Mouse (Mus musculus) stomach, postnatal 0 days (tissue): ENCODE measurements around the gene Patl2. TPM values are rescaled to one million over a fixed set of nuclear protein-coding genes. Genes with fewer than 3 reads are reported as not detected.

ENCODE experiments used
- ATAC-seq: fragments of 200-750 bp; cut with Nextera tagmentation; 2 replicates; pipeline ENCODE4 v1.8.0; 2017; ENCODE audit not compliant: low FRiP score, low TSS enrichment
- DNase-seq: peaks from one replicate; pipeline ENCODE4 v3.0.0-alpha.2; 2016; ENCODE audit warnings: low spot score
- H3K27ac ChIP-seq: fragments of 300-500 bp; sonication (generic); replicated peaks from 2 replicates; pipeline ENCODE4 v1.5.1; 2014; ENCODE audit warnings: mild to moderate bottlenecking, control low read depth
- H3K27me3 ChIP-seq: fragments of 300-500 bp; sonication (generic); 2 replicates; pipeline ENCODE4 v1.6.1; 2014; ENCODE audit warnings: low read length; ENCODE audit not compliant: control insufficient read depth, insufficient read depth
- H3K36me3 ChIP-seq: fragments of 300-500 bp; sonication (generic); 2 replicates; pipeline ENCODE4 v1.6.1; 2014; ENCODE audit warnings: low read length, mixed read lengths; ENCODE audit not compliant: control insufficient read depth, insufficient read depth
- H3K4me1 ChIP-seq: fragments of 300-500 bp; sonication (generic); replicated peaks from 2 replicates; pipeline ENCODE4 v1.6.1; 2014; ENCODE audit warnings: antibody characterized with exemption; ENCODE audit not compliant: control insufficient read depth, insufficient read depth
- H3K4me2 ChIP-seq: fragments of 300-500 bp; sonication (generic); replicated peaks from 2 replicates; pipeline ENCODE4 v1.6.1; 2014; ENCODE audit warnings: low read depth, mild to moderate bottlenecking, control low read depth, moderate library complexity
- H3K4me3 ChIP-seq: fragments of 300-500 bp; sonication (generic); 2 replicates; pipeline ENCODE4 v1.5.1; 2014; ENCODE audit warnings: low read depth, low read length, control low read depth
- H3K9ac ChIP-seq: fragments of 300-500 bp; sonication (generic); 2 replicates; pipeline ENCODE4 v1.6.1; 2014; ENCODE audit warnings: mild to moderate bottlenecking, low read length, control low read depth, mixed read lengths
- H3K9me3 ChIP-seq: fragments of 300-500 bp; sonication (generic); 2 replicates; pipeline ENCODE4 v1.6.1; 2016; ENCODE audit warnings: low read length; ENCODE audit not compliant: control insufficient read depth
- CTCF ChIP-seq: IDR thresholded peaks from 2 replicates; pipeline ENCODE4 v1.5.1; 2016; ENCODE audit warnings: antibody characterized with exemption, low read depth, mild to moderate bottlenecking, moderate library complexity
- EP300 ChIP-seq: optimal IDR thresholded peaks from 2 replicates; pipeline ENCODE3; 2016; ENCODE audit warnings: antibody characterized with exemption
- WGBS: fragments of 180-500 bp; shearing (Covaris S2); extraction: QIAGEN DNeasy Blood & Tissue Kit; methylation state at CpG from one replicate; pipeline ENCODE4 v1.1.7; 2014; 5-methylcytosine and 5-hydroxymethylcytosine counted together
- polyA plus RNA-seq: library from polyadenylated mRNA; unstranded; fragments of >200 nt; fragmentation: Nextera tagmentation; extraction: Ambion mirVana; gene quantifications from 2 replicates; pipeline ENCODE4 v1.2.1, GENCODE M21; 2015

Patl2 gene
- polyA plus RNA-seq, 1 experiment from 2014 or later: not detected

DNA sequence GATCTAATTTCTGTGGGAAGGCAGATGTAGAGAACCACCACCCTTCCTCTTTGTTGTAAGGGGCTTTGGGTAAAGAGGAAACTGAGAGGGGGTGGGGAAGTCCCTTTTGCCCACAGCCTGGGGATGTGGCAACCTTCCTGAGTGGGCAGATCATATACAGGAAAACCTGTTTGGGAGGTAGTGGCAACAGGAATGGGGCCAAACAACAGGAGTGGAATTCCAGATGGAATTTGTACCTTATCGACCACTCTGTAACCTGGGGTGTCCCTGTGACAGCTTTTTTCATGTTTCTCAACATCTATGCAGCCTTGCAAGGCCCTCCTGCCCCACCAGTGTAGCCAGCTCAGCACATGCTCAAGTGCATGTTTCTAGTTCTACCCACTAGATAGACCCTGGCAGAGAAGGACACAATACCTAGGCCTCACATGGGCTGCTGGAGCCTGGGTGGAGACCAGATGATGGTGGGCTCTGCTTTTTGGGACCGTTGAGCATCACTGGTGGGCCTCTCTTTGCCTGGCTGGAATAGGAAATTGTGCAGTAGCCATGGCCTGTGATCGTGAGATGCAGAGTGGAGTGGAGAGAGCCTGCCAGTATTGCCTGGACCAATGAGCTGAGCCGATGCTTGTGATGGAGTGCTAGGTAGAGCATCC lies 29.8 kb downstream of the Patl2 start:
- no peak overlapping the region for H3K4me3 ChIP-seq
- no peak overlapping the region for H3K4me2 ChIP-seq
- WGBS: 87% methylated on average over 4 of the region's 4 CpGs
- no peaks in the 10 kb centered on the region for H3K9me3 ChIP-seq
- TF ChIP-seq EP300: no peak
- no peak for TF ChIP-seq CTCF
- H3K4me1 ChIP-seq: no peaks in the 10 kb centered on the region
- no peak for ATAC-seq
- H3K36me3 ChIP-seq: 0 out of 2 replicates have a peak, but pooled peaks cover 2% of the 10 kb centered on the region
- H3K9ac ChIP-seq: no peak overlapping the region
- H3K27me3 ChIP-seq: no peaks in the 10 kb centered on the region
- DNase-seq: no peak
- no peak overlapping the region for H3K27ac ChIP-seq

DNA sequence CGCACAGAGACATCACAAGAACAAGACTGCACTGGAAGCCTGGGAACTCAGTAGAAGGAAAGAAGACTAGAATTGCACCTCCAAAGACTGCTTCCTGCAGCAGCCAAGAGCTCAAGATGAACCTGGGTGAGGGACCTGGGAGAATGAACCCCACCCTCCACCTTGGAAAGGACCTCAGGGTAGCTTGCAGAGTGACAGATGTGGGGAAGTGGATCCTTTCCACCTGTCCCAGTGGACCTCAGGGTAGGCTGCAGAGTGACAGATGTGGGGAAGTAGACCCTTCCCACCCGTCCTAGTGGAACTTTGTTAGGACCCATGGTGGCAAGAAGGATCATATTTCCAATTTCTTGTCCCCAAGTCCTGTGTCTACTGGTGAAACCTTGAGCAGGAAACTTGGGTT lies 30.7 kb downstream of the Patl2 start:
- no peak overlapping the region for H3K27ac ChIP-seq
- no peaks in the 10 kb centered on the region for H3K27me3 ChIP-seq
- no peak overlapping the region for H3K9ac ChIP-seq
- TF ChIP-seq CTCF: no peak
- no peak for TF ChIP-seq EP300
- H3K36me3 ChIP-seq: 0 out of 2 replicates have a peak, but pooled peaks cover 2% of the 10 kb centered on the region
- DNase-seq (no peak), ATAC-seq (no peak)
- H3K4me3 ChIP-seq: no peak overlapping the region
- no peak overlapping the region for H3K4me2 ChIP-seq
- no peaks in the 10 kb centered on the region for H3K4me1 ChIP-seq
- WGBS: 81% methylated on average over 2 of the region's 2 CpGs
- H3K9me3 ChIP-seq: no peaks in the 10 kb centered on the region

DNA sequence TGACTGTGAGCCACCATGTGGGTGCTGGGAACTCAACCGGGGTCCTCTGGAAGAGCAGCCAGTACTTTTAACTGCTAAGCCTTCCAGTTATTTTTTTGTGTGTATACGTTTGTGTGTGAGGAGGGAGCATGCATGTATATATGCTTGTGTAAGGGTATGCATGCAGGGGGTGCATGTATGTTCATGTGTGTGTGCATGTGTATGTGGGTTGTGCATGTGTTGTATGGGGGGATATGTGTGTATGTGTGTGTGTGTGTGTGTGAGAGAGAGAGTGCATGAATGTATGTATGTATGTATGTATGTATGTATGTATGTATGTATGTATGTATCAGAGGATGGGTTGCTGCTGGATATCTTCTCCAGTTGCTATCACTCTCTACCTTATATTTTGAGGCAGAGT lies 31.5 kb downstream of the Patl2 start:
- Histone ChIP-seq H3K36me3 (0 out of 2 replicates have a peak, but pooled peaks cover 2% of the 10 kb centered on the region), H3K4me1 (no peaks in the 10 kb centered on the region), H3K9me3 (no peaks in the 10 kb centered on the region), H3K4me3 (no peak overlapping the region), H3K27me3 (no peaks in the 10 kb centered on the region), H3K9ac (no peak overlapping the region), H3K27ac (no peak overlapping the region), H3K4me2 (no peak overlapping the region)
- no peak for DNase-seq
- WGBS: 93% methylated on average over 2 of the region's 2 CpGs
- ATAC-seq: no peak
- TF ChIP-seq CTCF (no peak), EP300 (no peak)

DNA sequence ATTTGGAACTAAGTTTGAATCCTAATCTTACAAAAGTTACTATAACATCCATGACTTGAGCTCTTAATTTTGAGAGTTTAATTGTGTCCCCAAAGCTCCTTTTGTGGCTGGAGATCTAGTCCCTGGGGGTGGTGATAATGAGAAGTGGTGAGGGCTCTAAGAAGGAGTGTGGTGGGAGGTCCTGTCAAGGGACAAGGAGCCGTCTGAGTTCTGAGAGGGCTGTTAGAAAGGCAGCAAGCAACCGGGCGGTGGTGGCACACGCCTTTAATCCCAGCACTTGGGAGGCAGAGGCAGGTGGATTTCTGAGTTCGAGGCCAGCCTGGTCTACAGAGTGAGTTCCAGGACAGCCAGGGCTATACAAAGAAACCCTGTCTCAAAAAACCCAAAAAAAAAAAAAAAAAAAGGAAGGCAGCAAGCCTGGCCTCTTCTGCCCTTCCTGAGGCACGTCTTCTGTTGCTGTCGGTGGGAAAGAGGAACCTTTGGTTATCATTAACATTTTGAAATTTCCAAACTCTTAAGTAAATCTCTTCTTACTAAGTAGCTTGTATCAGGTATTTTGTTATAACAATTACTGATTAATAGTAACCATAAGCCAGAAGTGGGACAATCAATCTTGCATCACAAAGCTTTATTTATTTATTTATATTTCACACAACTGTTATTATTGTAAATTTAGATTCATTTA lies 32.2 kb downstream of the Patl2 start:
- no peak for ATAC-seq
- WGBS: 84% methylated on average over 6 of the region's 7 CpGs
- Histone ChIP-seq H3K9me3 (no peaks in the 10 kb centered on the region), H3K27ac (no peak overlapping the region), H3K4me3 (no peak overlapping the region), H3K36me3 (0 out of 2 replicates have a peak, but pooled peaks cover 2% of the 10 kb centered on the region), H3K4me2 (no peak overlapping the region), H3K9ac (no peak overlapping the region), H3K4me1 (no peaks in the 10 kb centered on the region), H3K27me3 (no peaks in the 10 kb centered on the region)
- no peak for DNase-seq
- TF ChIP-seq EP300 (no peak), CTCF (no peak)

DNA sequence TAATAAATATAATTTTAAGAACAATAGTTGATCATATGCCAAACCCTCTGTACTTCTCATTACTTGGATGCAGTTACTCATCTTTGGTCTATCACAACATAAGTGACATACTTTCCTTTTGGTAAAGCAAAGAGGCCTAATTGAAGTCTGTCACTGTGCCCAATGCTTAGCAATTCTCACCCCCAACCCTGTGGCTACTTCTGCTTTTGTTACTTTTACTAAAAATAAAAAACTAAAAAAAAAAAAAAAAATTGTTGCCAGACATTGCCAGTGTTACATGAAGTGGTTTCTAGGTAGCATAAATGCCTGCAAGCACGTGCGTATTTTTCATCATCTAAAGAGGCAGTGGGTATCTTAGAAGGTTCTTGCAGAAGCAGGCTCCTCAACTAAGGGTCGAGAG lies 33.1 kb downstream of the Patl2 start:
- TF ChIP-seq CTCF: no peak
- no peak for TF ChIP-seq EP300
- Histone ChIP-seq H3K9ac (no peak overlapping the region), H3K27me3 (no peaks in the 10 kb centered on the region), H3K4me1 (no peaks in the 10 kb centered on the region), H3K36me3 (0 out of 2 replicates have a peak, but pooled peaks cover 2% of the 10 kb centered on the region), H3K4me2 (no peak overlapping the region), H3K9me3 (no peaks in the 10 kb centered on the region), H3K27ac (no peak overlapping the region), H3K4me3 (no peak overlapping the region)
- WGBS: 84% methylated on average over 3 of the region's 3 CpGs
- DNase-seq (no peak), ATAC-seq (no peak)

DNA sequence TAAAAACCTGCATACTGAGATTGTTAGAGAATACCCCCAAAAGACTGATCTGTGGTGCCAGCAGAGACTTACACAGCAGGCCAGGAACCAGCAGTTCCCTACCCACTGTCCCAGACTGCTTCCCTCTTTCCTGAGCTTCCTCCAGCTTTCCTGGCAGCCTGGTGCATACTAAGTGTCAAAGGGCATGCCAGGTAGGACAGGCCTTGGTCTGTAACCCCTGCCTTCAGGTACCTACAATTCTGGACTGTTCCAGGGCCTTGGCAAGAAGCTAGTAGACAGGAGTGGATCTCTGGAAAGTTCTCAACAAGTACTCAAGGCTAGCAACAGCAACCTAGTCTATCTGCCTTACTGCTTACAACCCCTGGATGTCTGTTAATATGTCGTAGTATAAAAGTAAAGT lies 34.8 kb downstream of the Patl2 start:
- Histone ChIP-seq H3K4me3 (no peak overlapping the region), H3K9ac (no peak overlapping the region), H3K36me3 (0 out of 2 replicates have a peak, but pooled peaks cover 2% of the 10 kb centered on the region), H3K4me1 (no peaks in the 10 kb centered on the region), H3K4me2 (no peak overlapping the region), H3K27me3 (no peaks in the 10 kb centered on the region), H3K9me3 (no peaks in the 10 kb centered on the region), H3K27ac (no peak overlapping the region)
- no peak for TF ChIP-seq EP300
- TF ChIP-seq CTCF: no peak
- no peak for DNase-seq
- ATAC-seq: no peak
- WGBS: 92% methylated on average over 1 of the region's 1 CpGs
